Mouse (Mus musculus) CD4-positive, CD25-positive, alpha-beta regulatory T cell, adult 2 months (primary cell): ENCODE measurements around the gene Mknk2.
"Not testable (repeated sequence)": the region's sequence is repeated elsewhere in the genome, so short reads cannot be mapped to it uniquely, and the experiment has no call there.

Source experiments
- DNase-seq: peaks from one replicate; pipeline ENCODE4 v3.0.0-alpha.2; 2012; ENCODE audit warnings: low read depth, low spot score

The Mknk2 gene

GRCm38 (mm10) chr10:80653156-80653720, 24.7 kb downstream of the Mknk2 start:
- no peak for DNase-seq

GRCm38 (mm10) chr10:80650392-80650791, 27.5 kb downstream of the Mknk2 start:
- DNase-seq, result no peak

GRCm38 (mm10) chr10:80649910-80650309, 28.0 kb downstream of the Mknk2 start:
- DNase-seq, result not testable (repeated sequence)

- DNase-seq, result no peak
These were observed 31.0 kb downstream of the Mknk2 start for GRCm38 (mm10) chr10:80646936-80647335.

- DNase-seq, result no peak
These were observed 42.6 kb downstream of the Mknk2 start for GRCm38 (mm10) chr10:80635345-80635744.

GRCm38 (mm10) chr10:80628925-80629324, 49.0 kb downstream of the Mknk2 start:
- DNase-seq, result peak; percentile 68

- DNase-seq, result no peak
These were observed 50.2 kb downstream of the Mknk2 start for GRCm38 (mm10) chr10:80627685-80628084.

GRCm38 (mm10) chr10:80625764-80626163, 52.1 kb downstream of the Mknk2 start:
- no peak for DNase-seq

GRCm38 (mm10) chr10:80623457-80624191, 54.3 kb downstream of the Mknk2 start:
- peak; percentile 80 for DNase-seq

- DNase-seq, result no peak
These were observed 55.1 kb downstream of the Mknk2 start, which contains the start of gene Csnk1g2 for GRCm38 (mm10) chr10:80622661-80623456. TSS of gene Csnk1g2 (plus strand) at chr10:80622838.

GRCm38 (mm10) chr10:80621940-80622660, 55.8 kb downstream of the Mknk2 start:
- peak; percentile 100 for DNase-seq

- no peak for DNase-seq
These were observed 56.3 kb downstream of the Mknk2 start for GRCm38 (mm10) chr10:80621690-80621939.

GRCm38 (mm10) chr10:80620796-80621689, 56.9 kb downstream of the Mknk2 start:
- DNase-seq, result no peak

GRCm38 (mm10) chr10:80620365-80620764, 57.5 kb downstream of the Mknk2 start:
- no peak for DNase-seq

GRCm38 (mm10) chr10:80619465-80620244, 58.3 kb downstream of the Mknk2 start:
- DNase-seq, result no peak

GRCm38 (mm10) chr10:80618181-80618580, 59.7 kb downstream of the Mknk2 start:
- peak; percentile 86 for DNase-seq
